Mouse (Mus musculus) heart, adult 2 months (tissue): Measurements from ENCODE around the gene Tbce. TPM values are rescaled to one million over a fixed set of nuclear protein-coding genes. Genes with fewer than 3 reads are reported as not detected.

ENCODE experiments used
- DNase-seq, 2 experiments: peaks; one replicate each; pipeline ENCODE4 v3.0.0; 2021
- H3K27ac ChIP-seq: fragments of 200-600 bp; 2 replicates; pipeline ENCODE4 v1.8.1; 2022
- H3K27me3 ChIP-seq: fragments of 200-500 bp; 2 replicates; pipeline ENCODE4 v1.6.1; 2012; ENCODE audit warnings: mild to moderate bottlenecking, low read length, inconsistent platforms, mixed read lengths; ENCODE audit not compliant: control insufficient read depth, insufficient read depth
- H3K36me3 ChIP-seq: fragments of 200-500 bp; 2 replicates; pipeline ENCODE4 v1.6.1; 2012; ENCODE audit warnings: low read length, inconsistent platforms; ENCODE audit not compliant: control insufficient read depth, insufficient read depth
- H3K4me1 ChIP-seq: fragments of 200-500 bp; 2 replicates; pipeline ENCODE4 v1.6.1; 2011; ENCODE audit warnings: low read length; ENCODE audit not compliant: control insufficient read depth, insufficient read depth
- H3K4me3 ChIP-seq: fragments of 200-600 bp; 2 replicates; pipeline ENCODE4 v1.8.1; 2022
- H3K79me2 ChIP-seq: fragments of 200-500 bp; replicated peaks from 2 replicates; pipeline ENCODE4 v1.6.1; 2012; ENCODE audit warnings: mild to moderate bottlenecking, inconsistent platforms, low read length, moderate library complexity, mixed read lengths; ENCODE audit not compliant: control insufficient read depth, insufficient read depth
- H3K9ac ChIP-seq: fragments of 200-500 bp; 2 replicates; pipeline ENCODE4 v1.6.1; 2012; ENCODE audit warnings: low read depth, mild to moderate bottlenecking, control low read depth, inconsistent platforms, low read length, mixed read lengths
- CTCF ChIP-seq: fragments of 200-600 bp; IDR thresholded peaks from 2 replicates; pipeline ENCODE4 v1.8.1; 2022; ENCODE audit warnings: antibody characterized with exemption, mild to moderate bottlenecking, moderate library complexity
- EP300 ChIP-seq: fragments of 200-500 bp; IDR thresholded peaks from 2 replicates; pipeline ENCODE4 v1.6.1; 2011; ENCODE audit warnings: low read depth, low read length, control low read depth; ENCODE audit not compliant: insufficient read depth
- POLR2A ChIP-seq: fragments of 200-500 bp; IDR thresholded peaks from 2 replicates; pipeline ENCODE4 v1.6.1; 2011; ENCODE audit warnings: mild to moderate bottlenecking, low read depth, low read length, control low read depth; ENCODE audit not compliant: insufficient read depth
- WGBS: fragments of 180-500 bp; shearing (Covaris S2); methylation state at CpG from one replicate; pipeline ENCODE4 v1.1.7; 2018; 5-methylcytosine and 5-hydroxymethylcytosine counted together
- intact Hi-C: fragments of 180-260 bp; cut with DNase I; formaldehyde crosslinking; loops from one replicate; pipeline ENCODE4 v1.15.1; 2025
- polyA plus RNA-seq: library from polyadenylated mRNA; depleted of rRNA; stranded (reverse); fragments of >200 nt; gene quantifications from 2 replicates; pipeline ENCODE4 v1.2.3, GENCODE M21; 2012
- total RNA-seq, 2 experiments: library from RNA; stranded (reverse); gene quantifications; 2 replicates each; pipeline ENCODE4 v1.2.3; 2021

Gene Tbce
- total and polyA plus RNA-seq, 3 experiments = 16.5 to 21.2 (median 20.4) TPM

- Histone ChIP-seq H3K9ac (no peak overlapping the region), H3K79me2 (no peaks in the 10 kb centered on the region), H3K36me3 (no peaks in the 10 kb centered on the region), H3K4me1 (no peaks in the 10 kb centered on the region), H3K4me3 (no peak overlapping the region), H3K27me3 (no peaks in the 10 kb centered on the region), H3K27ac (no peak overlapping the region)
- intact Hi-C loops = no loop called here
- WGBS = 89% methylated on average over 4 of the region's 4 CpGs
- TF ChIP-seq CTCF = no peak
- no peak for TF ChIP-seq POLR2A
- no peak for TF ChIP-seq EP300
- no peak for DNase-seq
Measured at GRCm38 (mm10) chr13:14014540-14014939, 24.9 kb downstream of the Tbce start.

DNA sequence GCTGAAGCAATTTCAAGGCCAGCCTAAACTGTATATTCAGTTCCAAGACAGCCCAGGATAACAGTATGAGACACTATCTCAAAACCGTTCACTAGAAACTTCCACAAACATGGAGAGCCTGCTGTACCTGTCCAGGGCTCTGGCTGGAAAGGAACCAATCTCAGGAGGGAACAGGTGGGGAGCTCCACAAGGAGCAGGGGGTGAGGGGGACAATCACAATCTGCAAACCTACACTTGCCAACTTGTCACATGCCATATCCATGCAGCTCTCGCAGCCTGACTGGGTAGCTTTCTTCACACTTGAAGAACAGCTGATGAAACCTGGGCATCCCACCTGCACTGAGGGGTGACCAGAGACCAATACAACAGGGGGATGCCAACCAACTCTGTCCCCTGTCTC lies 25.4 kb downstream of the Tbce start:
- no peak for DNase-seq
- no peak overlapping the region for H3K9ac ChIP-seq
- H3K4me1 ChIP-seq = no peaks in the 10 kb centered on the region
- TF ChIP-seq CTCF = no peak
- TF ChIP-seq EP300 = no peak
- TF ChIP-seq POLR2A = no peak
- H3K79me2 ChIP-seq = no peaks in the 10 kb centered on the region
- intact Hi-C loops = no loop called here
- H3K4me3 ChIP-seq = no peak overlapping the region
- no peaks in the 10 kb centered on the region for H3K36me3 ChIP-seq
- WGBS = 88% methylated on average over 2 of the region's 2 CpGs
- H3K27me3 ChIP-seq = no peaks in the 10 kb centered on the region
- no peak overlapping the region for H3K27ac ChIP-seq

DNA sequence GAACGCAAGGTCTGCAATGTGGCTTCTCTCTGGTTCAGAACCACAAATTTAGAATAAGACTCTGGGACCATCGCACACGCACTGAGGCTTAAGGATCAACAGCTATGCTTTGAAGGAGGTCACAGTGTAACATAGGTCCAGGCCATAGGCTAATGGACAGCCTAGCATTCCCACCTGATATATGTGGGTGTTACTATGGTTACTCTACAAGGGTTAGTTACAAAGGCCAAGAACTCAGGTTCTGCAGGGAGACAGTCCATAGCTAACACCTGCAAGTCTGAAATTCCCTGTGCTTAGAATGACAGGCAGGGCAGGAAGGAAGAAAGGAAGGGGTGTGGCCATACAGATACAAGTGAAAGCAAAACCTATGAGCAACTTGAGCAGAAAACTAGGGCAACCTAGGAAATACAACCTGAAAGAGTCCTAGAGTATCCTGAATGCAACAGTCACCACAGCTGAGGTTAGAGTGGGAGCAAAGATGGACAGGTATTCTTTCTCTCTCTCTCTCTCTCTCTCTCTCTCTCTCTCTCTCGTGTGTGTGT lies 27.9 kb downstream of the Tbce start:
- H3K36me3 ChIP-seq = no peaks in the 10 kb centered on the region
- H3K79me2 ChIP-seq = no peaks in the 10 kb centered on the region
- no peaks in the 10 kb centered on the region for H3K4me1 ChIP-seq
- no peak overlapping the region for H3K9ac ChIP-seq
- no peak overlapping the region for H3K27ac ChIP-seq
- WGBS = 92% methylated on average over 4 of the region's 4 CpGs
- no peaks in the 10 kb centered on the region for H3K27me3 ChIP-seq
- TF ChIP-seq EP300 (no peak), POLR2A (no peak), CTCF (no peak)
- H3K4me3 ChIP-seq = no peak overlapping the region
- no peak for DNase-seq
- intact Hi-C loops = no loop called here

GRCm38 (mm10) chr13:14006056-14006455 lies 33.4 kb downstream of the Tbce start:
- Histone ChIP-seq H3K27ac (no peak overlapping the region), H3K27me3 (no peaks in the 10 kb centered on the region), H3K36me3 (no peaks in the 10 kb centered on the region; the same call in 1 of the 2 replicates), H3K4me3 (no peak overlapping the region), H3K79me2 (no peaks in the 10 kb centered on the region), H3K4me1 (no peaks in the 10 kb centered on the region), H3K9ac (no peak overlapping the region)
- TF ChIP-seq EP300 (no peak), POLR2A (no peak), CTCF (no peak)
- intact Hi-C loops = no loop called here
- whole genome bisulfite sequencing = 60% methylated on average over 2 of the region's 2 CpGs
- no peak for DNase-seq

GRCm38 (mm10) chr13:14004999-14005398 lies 34.4 kb downstream of the Tbce start:
- WGBS = 91% methylated on average over 5 of the region's 5 CpGs
- Histone ChIP-seq H3K9ac (no peak overlapping the region), H3K27me3 (no peaks in the 10 kb centered on the region), H3K4me3 (no peak overlapping the region), H3K4me1 (no peaks in the 10 kb centered on the region), H3K27ac (no peak overlapping the region), H3K36me3 (peaks cover 2% of the 10 kb centered on the region; the same call in 1 of the 2 replicates), H3K79me2 (no peaks in the 10 kb centered on the region)
- DNase-seq = no peak
- TF ChIP-seq CTCF = no peak
- no peak for TF ChIP-seq POLR2A
- no peak for TF ChIP-seq EP300
- intact Hi-C loops = loop anchor here (5.0 kb wide), 1 partner anchor 172 kb away; no protein-coding TSS in a partner anchor

DNA sequence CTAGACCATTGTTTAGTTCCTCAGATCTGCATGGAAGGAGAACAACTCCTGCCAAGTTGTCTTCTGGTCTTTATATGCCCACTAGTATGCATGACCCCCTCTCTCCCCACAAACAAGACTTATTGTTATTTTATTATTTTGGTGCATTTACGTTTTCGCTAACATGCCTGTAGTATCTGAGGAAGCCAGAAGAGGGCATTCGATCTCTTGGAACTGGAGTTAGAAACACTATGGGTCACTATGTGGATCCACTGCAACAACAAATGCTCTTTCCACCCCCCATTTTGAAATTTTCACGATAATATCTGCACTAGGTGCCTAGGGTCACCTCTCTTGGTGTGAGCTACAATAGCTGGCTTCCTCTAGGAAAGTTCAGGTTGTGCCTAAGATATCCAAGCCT lies 35.4 kb downstream of the Tbce start:
- no peaks in the 10 kb centered on the region for H3K27me3 ChIP-seq
- whole genome bisulfite sequencing = 68% methylated on average over 4 of the region's 4 CpGs
- no peak overlapping the region for H3K4me3 ChIP-seq
- H3K4me1 ChIP-seq = no peaks in the 10 kb centered on the region
- DNase-seq = no peak
- no peak overlapping the region for H3K27ac ChIP-seq
- H3K36me3 ChIP-seq = peaks cover 2% of the 10 kb centered on the region; the same call in 1 of the 2 replicates
- H3K79me2 ChIP-seq = no peaks in the 10 kb centered on the region
- peak; percentile 57 for TF ChIP-seq CTCF
- no peak for TF ChIP-seq EP300
- no peak for TF ChIP-seq POLR2A
- no peak overlapping the region for H3K9ac ChIP-seq
- intact Hi-C loops = loop anchor here (5.0 kb wide), 1 partner anchor 173 kb away; no protein-coding TSS in a partner anchor
